Mouse (Mus musculus) frontal cortex, postnatal 25 days (tissue): ENCODE data around the gene Bcl2.

Experiments used
- DNase-seq, 2 experiments: peaks; one replicate each; pipeline ENCODE4 v3.0.0; 2022; ENCODE audit warnings: low spot score in 2 of 2

Gene Bcl2

DNA sequence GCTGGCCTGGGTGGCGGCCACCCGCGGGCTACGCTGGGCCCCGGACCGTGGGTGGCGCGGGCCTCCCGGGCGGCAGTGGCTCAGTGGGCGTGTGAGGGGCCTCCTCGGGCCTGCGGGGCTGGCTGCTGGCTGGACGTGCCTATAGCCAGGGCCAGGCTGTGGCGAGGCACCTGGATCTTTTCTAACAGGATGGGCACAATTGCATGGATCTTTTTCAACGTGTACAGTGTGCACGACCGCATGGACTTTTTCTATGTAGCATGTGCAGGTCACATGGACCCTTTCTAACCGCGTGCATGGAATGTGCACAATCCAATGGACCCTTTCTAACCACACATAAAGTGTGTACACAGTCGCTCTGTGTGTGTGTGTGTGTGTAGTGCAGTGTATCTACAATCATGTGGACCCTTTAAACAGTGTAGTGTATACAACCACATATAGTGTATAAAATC is 482 bp upstream of the Bcl2 start:
- DNase-seq: peak in 1 of 2 experiments; percentile 21

DNA sequence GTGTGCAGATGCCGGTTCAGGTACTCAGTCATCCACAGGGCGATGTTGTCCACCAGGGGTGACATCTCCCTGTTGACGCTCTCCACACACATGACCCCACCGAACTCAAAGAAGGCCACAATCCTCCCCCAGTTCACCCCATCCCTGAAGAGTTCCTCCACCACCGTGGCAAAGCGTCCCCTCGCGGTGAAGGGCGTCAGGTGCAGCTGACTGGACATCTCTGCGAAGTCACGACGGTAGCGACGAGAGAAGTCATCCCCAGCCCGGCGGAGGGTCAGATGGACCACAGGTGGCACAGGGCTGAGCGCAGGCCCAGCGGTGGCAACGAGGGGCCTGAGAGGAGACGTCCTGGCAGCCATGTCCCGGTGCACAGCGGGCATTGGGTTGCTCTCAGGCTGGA is 1.7 kb downstream of the Bcl2 start:
- peak in 1 of 2 experiments; percentile 44 for DNase-seq

- no peak for DNase-seq
These were observed 2.5 kb downstream of the Bcl2 start for GRCm38 (mm10) chr1:106711356-106712125.

GRCm38 (mm10) chr1:106710202-106710601 is 3.9 kb downstream of the Bcl2 start:
- no peak for DNase-seq

- no peak for DNase-seq
These were observed 6.8 kb downstream of the Bcl2 start for GRCm38 (mm10) chr1:106707036-106707880.

DNA sequence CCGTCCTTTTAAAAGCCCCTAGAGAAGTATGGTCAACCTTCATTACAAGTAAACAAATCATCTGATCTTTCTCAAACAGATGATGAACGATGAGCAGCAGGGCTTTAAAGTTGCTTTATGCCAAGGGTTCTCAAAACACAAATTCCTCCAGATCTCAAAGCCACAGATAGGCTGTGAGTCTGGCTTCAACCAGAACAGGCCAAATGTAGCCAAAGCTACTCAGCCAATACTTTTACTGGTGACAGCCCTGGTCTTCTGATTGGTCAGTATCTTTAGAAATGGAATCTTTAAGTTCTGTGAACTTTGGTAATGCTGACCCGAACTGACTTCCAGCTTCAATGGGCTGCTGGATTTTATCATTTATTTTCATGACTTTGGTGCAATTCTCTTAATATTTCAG is 10.9 kb downstream of the Bcl2 start:
- DNase-seq: no peak

GRCm38 (mm10) chr1:106702471-106703175 is 11.5 kb downstream of the Bcl2 start:
- DNase-seq: no peak

DNA sequence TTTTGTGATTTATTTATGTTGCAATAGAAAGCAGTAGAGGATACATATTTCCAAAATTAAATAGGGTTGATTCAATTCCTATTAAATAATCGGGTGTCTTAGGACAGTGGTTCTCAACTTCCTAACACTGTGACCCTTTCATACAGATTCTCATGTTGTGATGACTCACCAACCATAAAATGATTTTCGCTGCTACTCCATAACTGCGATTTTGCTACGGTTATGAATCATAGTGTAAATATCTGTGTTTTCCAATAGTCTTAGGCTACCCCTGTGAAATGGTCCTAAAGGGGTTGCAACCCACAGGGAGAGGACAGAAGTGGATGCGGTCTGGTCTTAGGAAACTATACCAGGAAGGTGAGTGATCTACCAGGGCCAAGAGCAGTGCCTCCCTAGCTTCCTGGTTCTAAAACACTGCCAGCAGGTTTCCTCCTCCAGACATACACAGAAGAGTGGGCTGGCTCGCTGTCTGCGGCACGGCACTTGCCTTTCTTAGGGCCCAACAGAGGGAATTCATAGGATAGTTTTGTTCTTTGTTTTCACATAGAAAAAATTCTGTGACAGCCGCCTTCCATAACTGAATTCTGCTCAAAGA is 13.5 kb downstream of the Bcl2 start:
- DNase-seq: no peak

DNA sequence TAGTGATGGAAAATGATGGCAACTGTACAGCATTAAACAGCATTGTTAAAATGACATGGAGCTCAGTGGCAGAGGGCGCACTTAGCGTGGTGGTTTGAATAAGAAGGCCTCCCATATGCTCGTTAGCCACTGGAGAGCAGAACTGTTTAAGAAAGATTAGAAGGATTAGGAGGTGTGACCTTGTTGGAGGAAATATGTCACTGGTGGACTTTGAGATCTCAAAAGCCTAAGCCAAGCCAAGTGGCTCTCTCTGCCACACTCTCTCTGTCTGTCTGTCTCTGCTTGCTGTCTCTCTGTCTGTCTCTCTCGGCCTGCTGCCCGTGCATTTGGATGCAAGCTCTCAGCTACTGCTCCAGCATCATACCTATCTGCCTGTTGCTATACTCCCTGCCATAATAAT is 17.6 kb downstream of the Bcl2 start:
- DNase-seq: no peak

DNA sequence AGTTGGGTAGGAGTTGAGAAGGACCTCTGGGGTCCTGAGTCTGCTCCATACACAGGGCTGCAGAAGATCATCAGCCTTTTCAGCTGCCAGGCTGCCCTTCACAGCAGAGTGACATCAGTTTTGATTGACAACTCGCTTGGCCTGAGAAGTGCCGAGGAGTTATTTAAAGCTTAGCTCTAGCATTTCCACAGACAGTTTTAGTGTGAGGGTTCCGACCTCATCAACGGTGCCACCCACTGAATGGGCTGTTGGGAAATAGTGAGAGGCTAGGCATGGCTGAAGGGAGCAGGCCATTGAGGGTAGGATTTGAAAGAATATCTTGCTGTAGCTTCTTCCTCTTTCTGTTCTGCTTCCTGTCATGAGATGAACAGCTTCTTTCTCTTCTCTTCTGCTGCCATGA is 18.4 kb downstream of the Bcl2 start:
- no peak for DNase-seq

DNA sequence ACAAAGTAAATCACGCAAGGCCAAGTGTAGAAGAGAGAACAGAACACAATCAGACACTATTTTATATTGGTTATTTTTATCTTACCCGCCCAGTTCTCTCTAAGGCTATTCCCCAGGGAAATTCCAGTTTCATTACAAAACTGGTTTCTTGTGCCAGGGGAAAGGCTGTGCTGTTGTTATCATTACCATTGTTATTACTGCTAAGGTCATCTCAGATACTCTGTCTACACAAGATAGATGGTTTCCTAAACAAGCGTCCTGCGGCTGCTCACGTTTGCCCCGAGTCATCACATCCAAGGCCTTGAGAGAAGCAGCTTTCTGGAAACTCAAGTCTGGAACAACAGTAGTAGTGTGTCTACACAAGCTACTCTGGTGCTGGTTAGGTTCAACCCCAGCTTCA is 19.8 kb downstream of the Bcl2 start:
- DNase-seq: no peak

GRCm38 (mm10) chr1:106692599-106692998 is 21.5 kb downstream of the Bcl2 start:
- DNase-seq: no peak

GRCm38 (mm10) chr1:106690887-106691286 is 23.2 kb downstream of the Bcl2 start:
- no peak for DNase-seq

GRCm38 (mm10) chr1:106688161-106688516 is 25.9 kb downstream of the Bcl2 start:
- DNase-seq: no peak

- no peak for DNase-seq
These were observed 26.5 kb downstream of the Bcl2 start for GRCm38 (mm10) chr1:106687435-106688160.

- no peak for DNase-seq
These were observed 28.4 kb downstream of the Bcl2 start for GRCm38 (mm10) chr1:106685702-106686101.

- no peak for DNase-seq
These were observed 29.5 kb downstream of the Bcl2 start for GRCm38 (mm10) chr1:106684546-106684945.

DNA sequence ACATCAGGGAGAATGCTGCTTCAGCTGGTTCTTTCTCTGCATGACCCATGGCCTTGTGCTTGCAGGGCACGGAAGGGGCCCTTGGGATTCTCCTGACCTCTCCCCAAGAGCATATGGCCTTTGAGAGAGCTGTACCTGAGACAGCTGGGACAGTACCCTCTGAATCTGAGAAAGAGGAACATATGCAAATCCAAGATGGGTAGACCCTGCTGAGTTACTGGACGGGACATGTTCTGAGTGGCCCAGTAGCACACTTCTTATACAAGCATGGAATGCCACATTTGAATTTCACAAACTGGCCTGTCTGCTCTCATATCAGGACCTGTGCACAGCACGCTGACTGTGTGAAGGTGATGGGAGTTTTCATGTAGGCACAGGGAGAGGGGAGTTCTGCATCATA is 31.2 kb downstream of the Bcl2 start:
- no peak for DNase-seq

GRCm38 (mm10) chr1:106679800-106680515 is 34.1 kb downstream of the Bcl2 start:
- DNase-seq: no peak

- DNase-seq: no peak
These were observed 36.0 kb downstream of the Bcl2 start for GRCm38 (mm10) chr1:106678060-106678478.
